Mouse (Mus musculus) heart, embryonic 15.5 days (tissue): ENCODE data around the gene Kif22. TPM values are rescaled to one million over a fixed set of nuclear protein-coding genes. Genes with fewer than 3 reads are reported as not detected.
A peak's percentile ranks its signal among the peaks of the same experiment; 100 is the strongest.

Experiments used
- ATAC-seq: fragments of 200-750 bp; cut with Nextera tagmentation; replicated peaks from 2 replicates; pipeline ENCODE4 v1.8.0; 2017; ENCODE audit warnings: low read depth, moderate TSS enrichment; ENCODE audit not compliant: insufficient number of reproducible peaks, insufficient read depth, low FRiP score
- H3K27ac ChIP-seq: fragments of 300-500 bp; sonication (generic); 2 replicates; pipeline ENCODE4 v1.5.1; 2015; ENCODE audit warnings: mild to moderate bottlenecking, inconsistent platforms
- H3K27me3 ChIP-seq: fragments of 300-500 bp; sonication (generic); 2 replicates; pipeline ENCODE4 v1.6.1; 2015; ENCODE audit warnings: inconsistent platforms
- H3K36me3 ChIP-seq: fragments of 300-500 bp; sonication (generic); 2 replicates; pipeline ENCODE4 v1.6.1; 2015; ENCODE audit warnings: mild to moderate bottlenecking, inconsistent platforms
- H3K4me1 ChIP-seq: fragments of 300-500 bp; sonication (generic); replicated peaks from 2 replicates; pipeline ENCODE4 v1.6.1; 2015; ENCODE audit warnings: inconsistent platforms
- H3K4me2 ChIP-seq: fragments of 300-500 bp; sonication (generic); 2 replicates; pipeline ENCODE4 v1.6.1; 2015; ENCODE audit warnings: inconsistent platforms, mild to moderate bottlenecking, moderate library complexity
- H3K4me3 ChIP-seq: fragments of 300-500 bp; sonication (generic); 2 replicates; pipeline ENCODE4 v1.5.1; 2015; ENCODE audit warnings: mild to moderate bottlenecking, inconsistent platforms
- H3K9ac ChIP-seq: fragments of 300-500 bp; sonication (generic); 2 replicates; pipeline ENCODE4 v1.6.1; 2015; ENCODE audit warnings: mild to moderate bottlenecking, inconsistent platforms
- H3K9me3 ChIP-seq: fragments of 300-500 bp; sonication (generic); replicated peaks from 2 replicates; pipeline ENCODE4 v1.6.1; 2016; ENCODE audit warnings: inconsistent platforms
- WGBS: fragments of 180-500 bp; shearing (Covaris S2); methylation state at CpG from one replicate; pipeline ENCODE4 v1.1.7; 2015; ENCODE audit warnings: mixed read lengths; 5-methylcytosine and 5-hydroxymethylcytosine counted together
- polyA plus RNA-seq: library from polyadenylated mRNA; unstranded; fragments of >200 nt; fragmentation: Nextera tagmentation; extraction: Ambion mirVana; gene quantifications from 2 replicates; pipeline ENCODE4 v1.2.1, GENCODE M21; 2015

The Kif22 gene
- polyA plus RNA-seq, 1 experiment from 2014 or later, result 67.5 TPM

GRCm38 (mm10) chr7:127016081-127016480 is 26.2 kb downstream of the Kif22 start:
- no peaks in the 10 kb centered on the region for H3K27me3 ChIP-seq
- H3K9ac ChIP-seq, result peak overlapping the region; percentile 93
- no peaks in the 10 kb centered on the region for H3K9me3 ChIP-seq
- peak; percentile 28; the same call in 1 of the 2 replicates for ATAC-seq
- H3K4me3 ChIP-seq, result peak overlapping the region; percentile 77
- peak overlapping the region; percentile 99 for H3K27ac ChIP-seq
- 2% methylated on average over 10 of the region's 10 CpGs for WGBS
- H3K4me1 ChIP-seq, result peaks cover 57% of the 10 kb centered on the region
- H3K36me3 ChIP-seq, result peaks cover 11% of the 10 kb centered on the region; the same call in 1 of the 2 replicates
- peak overlapping the region; percentile 88 for H3K4me2 ChIP-seq

- WGBS, result 84% methylated on average over 12 of the region's 12 CpGs
- Histone ChIP-seq H3K4me3 (no peak overlapping the region), H3K9me3 (no peaks in the 10 kb centered on the region), H3K36me3 (peaks cover 11% of the 10 kb centered on the region; the same call in 1 of the 2 replicates), H3K27me3 (no peaks in the 10 kb centered on the region), H3K4me1 (peaks cover 46% of the 10 kb centered on the region), H3K4me2 (peak overlapping the region; percentile 88), H3K9ac (no peak overlapping the region), H3K27ac (no peak overlapping the region)
- ATAC-seq, result no peak
These were observed 27.3 kb downstream of the Kif22 start for GRCm38 (mm10) chr7:127014993-127015392.

GRCm38 (mm10) chr7:127014320-127014719 is 28.0 kb downstream of the Kif22 start, which contains the start of gene Mvp:
Gene Mvp, minus strand, starts transcription at chr7:127014621.
- H3K4me3 ChIP-seq, result peak within 1 kb of the TSS; percentile 77
- no peak for ATAC-seq
- WGBS, result 18% methylated on average over 11 of the region's 11 CpGs
- H3K9me3 ChIP-seq, result no peaks in the 10 kb centered on the region
- peaks cover 40% of the 10 kb centered on the region for H3K4me1 ChIP-seq
- peak within 1 kb of the TSS; percentile 60 for H3K27ac ChIP-seq
- peaks cover 11% of the 10 kb centered on the region; the same call in 1 of the 2 replicates for H3K36me3 ChIP-seq
- no peaks in the 10 kb centered on the region for H3K27me3 ChIP-seq
- H3K4me2 ChIP-seq, result peak within 1 kb of the TSS; percentile 88
- peak within 1 kb of the TSS; percentile 56 for H3K9ac ChIP-seq

GRCm38 (mm10) chr7:127013385-127013784 is 28.9 kb downstream of the Kif22 start:
- Histone ChIP-seq H3K9ac (no peak overlapping the region), H3K9me3 (no peaks in the 10 kb centered on the region), H3K4me1 (peaks cover 42% of the 10 kb centered on the region), H3K4me3 (0 out of 2 replicates have a peak overlapping the region, but pooled peaks have one; percentile 56), H3K4me2 (peak overlapping the region; percentile 88; the same call in 1 of the 2 replicates), H3K27me3 (no peaks in the 10 kb centered on the region), H3K27ac (no peak overlapping the region), H3K36me3 (peaks cover 11% of the 10 kb centered on the region; the same call in 1 of the 2 replicates)
- ATAC-seq, result no peak
- WGBS, result 87% methylated on average over 6 of the region's 6 CpGs

- Histone ChIP-seq H3K9me3 (no peaks in the 10 kb centered on the region), H3K9ac (no peak overlapping the region), H3K4me3 (no peak overlapping the region), H3K4me2 (no peak overlapping the region), H3K27me3 (no peaks in the 10 kb centered on the region), H3K4me1 (peaks cover 44% of the 10 kb centered on the region), H3K36me3 (peaks cover 11% of the 10 kb centered on the region; the same call in 1 of the 2 replicates), H3K27ac (no peak overlapping the region)
- WGBS, result 95% methylated on average over 10 of the region's 10 CpGs
- ATAC-seq, result no peak
These were observed 29.4 kb downstream of the Kif22 start for GRCm38 (mm10) chr7:127012845-127013244.

GRCm38 (mm10) chr7:127012374-127012773 is 29.9 kb downstream of the Kif22 start:
- Histone ChIP-seq H3K27ac (no peak overlapping the region), H3K27me3 (no peaks in the 10 kb centered on the region), H3K4me1 (peaks cover 42% of the 10 kb centered on the region), H3K4me3 (no peak overlapping the region), H3K9me3 (no peaks in the 10 kb centered on the region), H3K9ac (no peak overlapping the region), H3K4me2 (no peak overlapping the region), H3K36me3 (peaks cover 11% of the 10 kb centered on the region; the same call in 1 of the 2 replicates)
- ATAC-seq, result no peak
- 69% methylated on average over 6 of the region's 6 CpGs for WGBS

- Histone ChIP-seq H3K4me1 (peaks cover 42% of the 10 kb centered on the region), H3K9ac (no peak overlapping the region), H3K4me3 (no peak overlapping the region), H3K9me3 (no peaks in the 10 kb centered on the region), H3K4me2 (no peak overlapping the region), H3K27me3 (no peaks in the 10 kb centered on the region), H3K36me3 (peaks cover 11% of the 10 kb centered on the region; the same call in 1 of the 2 replicates), H3K27ac (no peak overlapping the region)
- no peak for ATAC-seq
- 73% methylated on average over 2 of the region's 2 CpGs for WGBS
These were observed 30.6 kb downstream of the Kif22 start for GRCm38 (mm10) chr7:127011717-127012116.

- Histone ChIP-seq H3K9me3 (no peaks in the 10 kb centered on the region), H3K27ac (no peak overlapping the region), H3K36me3 (peaks cover 11% of the 10 kb centered on the region; the same call in 1 of the 2 replicates), H3K4me3 (no peak overlapping the region), H3K4me1 (peaks cover 44% of the 10 kb centered on the region), H3K27me3 (no peaks in the 10 kb centered on the region), H3K9ac (no peak overlapping the region), H3K4me2 (no peak overlapping the region)
- 85% methylated on average over 2 of the region's 2 CpGs for WGBS
- ATAC-seq, result no peak
These were observed 31.2 kb downstream of the Kif22 start for GRCm38 (mm10) chr7:127011051-127011450.

- ATAC-seq, result no peak
- 77% methylated on average over 17 of the region's 17 CpGs for WGBS
- Histone ChIP-seq H3K9ac (no peak overlapping the region), H3K4me1 (peaks cover 31% of the 10 kb centered on the region), H3K9me3 (no peaks in the 10 kb centered on the region), H3K36me3 (peaks cover 7% of the 10 kb centered on the region; the same call in 1 of the 2 replicates), H3K27me3 (no peaks in the 10 kb centered on the region), H3K4me2 (no peak overlapping the region), H3K4me3 (no peak overlapping the region), H3K27ac (peak overlapping the region; percentile 18; the same call in 1 of the 2 replicates)
These were observed 32.8 kb downstream of the Kif22 start for GRCm38 (mm10) chr7:127009307-127010085.

- peaks cover 22% of the 10 kb centered on the region for H3K4me1 ChIP-seq
- H3K4me3 ChIP-seq, result no peak overlapping the region
- no peaks in the 10 kb centered on the region for H3K9me3 ChIP-seq
- WGBS, result 34% methylated on average over 9 of the region's 9 CpGs
- no peaks in the 10 kb centered on the region for H3K27me3 ChIP-seq
- H3K27ac ChIP-seq, result peak overlapping the region; percentile 68
- peak; percentile 66 for ATAC-seq
- no peak overlapping the region for H3K9ac ChIP-seq
- H3K36me3 ChIP-seq, result peaks cover 6% of the 10 kb centered on the region; the same call in 1 of the 2 replicates
- H3K4me2 ChIP-seq, result no peak overlapping the region
These were observed 33.8 kb downstream of the Kif22 start for GRCm38 (mm10) chr7:127008239-127009019.
